Mouse (Mus musculus): ENCODE data around the gene Maob.

DNA sequence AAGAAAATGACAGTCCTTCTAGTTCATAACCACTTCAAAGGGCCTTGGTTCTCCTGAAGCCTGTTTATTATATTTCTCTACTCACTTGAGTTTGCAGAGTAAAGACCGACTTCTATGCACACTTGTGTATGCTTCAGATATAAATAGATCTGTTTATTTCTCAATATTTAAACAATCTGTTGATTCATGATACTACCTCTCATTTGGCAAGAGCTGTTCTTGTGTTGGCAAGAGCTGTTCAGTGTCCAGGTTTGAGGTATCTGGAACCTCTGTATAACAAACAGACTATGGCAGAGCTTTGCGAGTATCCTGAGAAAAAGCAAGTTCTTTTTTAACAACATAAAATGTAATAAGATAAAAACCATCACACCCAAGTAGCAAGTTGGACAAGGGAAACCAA lies 28.9 kb upstream of the Maob start:
- TF ChIP-seq POLR2A (IDR thresholded peaks at IDR 0.05; ENCODE audit: low read depth, low read length) (no peak), IRF4 (IDR thresholded peaks at IDR 0.05; ENCODE audit: low read depth, low read length) (no peak), CTCF (conservative IDR thresholded peaks at IDR 0.05 in 1 of 2, IDR thresholded peaks at IDR 0.05 in 1 of 2; ENCODE audit: low read depth in 2 of 2, low read length in 2 of 2) (no peak), RCOR1 (conservative IDR thresholded peaks at IDR 0.05; ENCODE audit: low read depth, low read length) (no peak), EP300 (IDR thresholded peaks at IDR 0.05; ENCODE audit: low read length) (no peak), MYC (IDR thresholded peaks at IDR 0.05; ENCODE audit: low read depth, low read length) (no peak), USF2 (conservative IDR thresholded peaks at IDR 0.05; ENCODE audit: low read depth, low read length) (no peak), BHLHE40 (IDR thresholded peaks at IDR 0.05; ENCODE audit: low read depth, low read length) (no peak), MAX (IDR thresholded peaks at IDR 0.05; ENCODE audit: low read length) (no peak), E2F4 (IDR thresholded peaks at IDR 0.05; ENCODE audit: insufficient replicate concordance, low read depth, low read length) (no peak)

Data from CH12.LX (cell line).